Mouse (Mus musculus): Measurements from ENCODE around the gene Trappc4.
A peak's percentile ranks its signal among the peaks of the same experiment; 100 is the strongest.
"Not testable (repeated sequence)": the region's sequence is repeated elsewhere in the genome, so short reads cannot be mapped to it uniquely, and the experiment has no call there.

Gene Trappc4

DNA sequence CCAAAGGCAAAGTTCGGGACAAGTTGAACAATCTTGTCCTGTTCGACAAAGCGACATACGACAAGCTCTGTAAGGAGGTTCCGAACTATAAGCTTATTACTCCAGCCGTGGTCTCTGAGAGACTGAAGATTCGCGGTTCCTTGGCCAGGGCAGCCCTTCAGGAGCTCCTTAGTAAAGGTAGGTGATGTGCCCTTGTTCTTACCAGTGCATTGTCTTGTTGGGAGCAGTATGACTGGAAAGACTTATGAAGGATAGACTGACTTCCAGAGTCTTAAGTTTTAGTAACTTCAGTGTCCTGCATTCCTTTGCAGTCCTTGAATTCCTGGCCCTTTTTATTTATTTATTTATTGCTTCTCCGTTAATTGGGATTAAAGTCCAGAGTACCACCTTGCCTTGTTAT is 1.3 kb upstream of the Trappc4 start:
- not testable (repeated sequence) for DNase-seq (ENCODE audit: extremely low spot score, low read depth, low spot score)

DNA sequence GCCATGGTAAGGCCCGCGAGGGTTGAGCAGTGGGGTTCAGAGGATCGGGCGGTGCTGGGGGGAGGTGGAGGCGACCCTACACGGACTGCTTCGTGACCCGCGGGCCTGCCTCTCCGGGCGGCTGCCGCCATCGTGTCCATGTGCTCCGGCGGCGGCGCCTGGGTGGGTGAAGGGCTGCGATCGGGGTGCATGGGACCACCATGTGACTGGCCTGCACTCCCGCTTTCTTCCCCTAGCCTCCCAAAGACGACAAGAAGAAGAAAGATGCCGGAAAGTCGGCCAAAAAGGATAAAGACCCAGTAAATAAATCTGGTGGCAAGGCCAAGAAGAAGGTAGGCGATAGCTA is 325 bp upstream of the Trappc4 start:
- DNase-seq (ENCODE audit: extremely low spot score, low read depth, low spot score) = no peak

DNA sequence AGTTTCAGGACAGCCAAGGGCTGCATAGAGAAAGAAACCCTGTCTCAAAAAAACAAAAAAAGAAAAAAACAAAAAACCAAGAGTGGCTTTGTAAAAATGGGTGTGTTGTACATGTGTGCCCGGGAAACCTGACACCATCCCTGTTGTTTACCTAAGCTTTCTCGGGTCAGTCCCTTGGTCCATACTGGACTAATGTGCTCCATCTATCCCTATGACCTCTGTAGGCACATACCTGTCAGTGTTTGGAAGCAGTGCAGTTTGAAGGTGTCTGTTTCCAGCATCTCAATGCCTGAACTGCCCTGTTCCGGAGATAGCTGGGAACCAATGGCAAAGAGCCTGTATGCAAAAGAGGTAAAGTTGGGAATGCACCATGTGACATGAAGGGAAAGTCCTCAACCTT is 2.4 kb downstream of the Trappc4 start:
- DNase-seq (ENCODE audit: extremely low spot score, low read depth, low spot score) = no peak

DNA sequence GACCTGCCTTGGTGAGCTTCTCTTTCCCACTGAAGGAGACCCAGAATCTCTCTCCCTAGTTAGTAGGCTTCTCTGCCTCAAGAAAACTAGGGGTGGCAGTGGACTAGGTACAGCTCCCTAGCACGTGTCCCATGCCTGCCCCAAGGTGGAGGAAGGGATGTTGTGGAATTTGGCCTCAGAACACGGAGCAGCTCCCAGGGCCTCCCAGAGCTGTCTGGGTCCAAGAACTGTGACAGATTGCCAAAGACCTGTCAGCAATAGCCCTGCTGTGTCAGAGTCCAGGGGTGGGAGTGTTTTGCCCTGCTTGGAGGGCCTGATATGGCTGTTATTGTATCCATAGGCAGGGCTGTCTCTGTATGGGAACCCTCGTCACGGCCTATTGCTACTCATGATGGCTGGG is 6.3 kb downstream of the Trappc4 start:
- DNase-seq (ENCODE audit: extremely low spot score, low read depth, low spot score) = no peak

DNA sequence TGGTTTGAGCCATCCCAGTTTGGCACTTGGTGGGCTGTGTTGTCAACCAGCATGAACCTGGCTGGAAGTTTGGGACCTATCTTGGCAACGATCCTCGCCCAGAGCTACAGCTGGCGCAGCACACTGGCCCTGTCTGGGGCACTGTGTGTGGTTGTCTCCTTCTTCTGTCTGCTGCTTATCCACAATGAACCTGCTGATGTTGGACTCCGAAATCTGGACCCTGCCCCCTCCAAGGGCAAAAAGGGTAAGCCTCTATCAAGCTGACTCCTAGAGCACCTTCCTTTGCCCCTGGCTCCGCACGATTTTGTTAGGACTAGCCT is 7.6 kb downstream of the Trappc4 start:
- no peak for DNase-seq (ENCODE audit: extremely low spot score, low read depth, low spot score)

DNA sequence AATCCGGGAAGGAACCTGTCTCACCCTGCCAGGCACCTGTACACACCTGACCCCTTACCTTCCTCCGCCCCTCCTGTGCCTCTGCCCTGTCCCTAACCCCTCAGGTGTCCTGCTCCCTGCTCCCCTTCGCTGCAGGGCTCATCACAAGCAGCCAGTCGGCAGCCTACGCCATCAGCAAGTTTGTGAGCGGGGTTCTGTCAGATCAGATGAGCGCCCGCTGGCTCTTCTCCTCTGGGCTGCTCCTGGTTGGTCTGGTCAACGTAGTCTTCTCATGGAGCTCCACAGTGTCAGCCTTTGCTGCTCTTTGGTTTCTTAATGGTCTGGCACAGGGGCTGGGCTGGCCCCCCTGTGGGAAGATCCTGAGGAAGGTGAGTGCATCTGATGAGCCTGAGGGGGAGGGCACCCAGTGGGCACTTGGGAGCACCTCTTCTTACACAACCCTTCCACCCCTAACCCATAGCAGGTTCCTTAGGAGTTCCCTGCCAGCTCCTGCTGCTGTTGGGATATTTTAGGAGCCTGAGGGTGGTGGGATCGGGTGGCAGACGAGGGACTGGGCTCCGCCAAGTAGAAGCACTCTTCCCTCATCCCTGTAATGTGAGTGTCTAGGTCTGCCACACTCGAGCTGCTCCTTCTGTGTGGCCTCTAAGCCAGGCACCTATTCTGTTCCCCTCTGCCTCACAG is 8.1 kb downstream of the Trappc4 start:
- no peak for DNase-seq (ENCODE audit: extremely low spot score, low read depth, low spot score)

DNA sequence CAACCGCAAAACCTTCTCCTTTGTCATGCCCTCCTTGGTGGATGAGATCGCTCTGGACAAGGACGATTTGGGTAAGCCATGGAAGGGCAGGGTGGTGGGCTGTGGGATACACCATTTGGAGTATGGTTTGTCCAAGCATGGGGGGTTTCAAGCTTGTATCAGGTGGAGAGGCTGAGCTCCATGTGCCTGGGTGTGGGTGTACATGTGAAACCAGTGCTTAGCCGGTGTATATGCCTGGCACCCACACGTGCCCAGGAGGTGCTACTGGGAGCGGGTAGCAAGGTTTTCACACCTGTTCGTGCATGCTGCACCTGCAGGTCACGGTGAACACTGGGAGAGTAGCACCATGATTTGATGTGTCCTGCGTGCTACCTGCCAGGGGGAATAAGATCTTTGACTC is 8.8 kb downstream of the Trappc4 start:
- DNase-seq (ENCODE audit: extremely low spot score, low read depth, low spot score) = no peak

DNA sequence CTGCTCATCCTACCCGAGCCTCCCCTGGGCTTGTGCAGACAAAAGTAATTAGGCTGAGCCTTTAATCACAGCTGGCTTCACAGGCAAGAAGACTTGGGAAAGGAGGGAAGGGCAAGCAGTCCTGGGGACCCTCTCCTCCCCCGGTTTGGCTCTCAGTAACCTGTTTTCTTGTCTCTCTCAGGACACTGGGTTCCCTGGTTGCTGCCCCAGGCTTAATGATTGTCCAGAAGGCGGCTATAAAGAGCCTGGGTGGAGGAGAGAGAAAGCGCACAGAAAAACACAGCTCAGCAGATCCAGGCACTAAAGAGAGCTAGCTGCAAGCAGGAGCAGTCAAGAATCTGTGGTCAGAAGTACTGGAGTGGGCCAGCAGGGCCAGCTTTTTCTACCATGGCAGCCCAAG is 9.3 kb downstream of the Trappc4 start:
- no peak for DNase-seq (ENCODE audit: extremely low spot score, low read depth, low spot score)

DNA sequence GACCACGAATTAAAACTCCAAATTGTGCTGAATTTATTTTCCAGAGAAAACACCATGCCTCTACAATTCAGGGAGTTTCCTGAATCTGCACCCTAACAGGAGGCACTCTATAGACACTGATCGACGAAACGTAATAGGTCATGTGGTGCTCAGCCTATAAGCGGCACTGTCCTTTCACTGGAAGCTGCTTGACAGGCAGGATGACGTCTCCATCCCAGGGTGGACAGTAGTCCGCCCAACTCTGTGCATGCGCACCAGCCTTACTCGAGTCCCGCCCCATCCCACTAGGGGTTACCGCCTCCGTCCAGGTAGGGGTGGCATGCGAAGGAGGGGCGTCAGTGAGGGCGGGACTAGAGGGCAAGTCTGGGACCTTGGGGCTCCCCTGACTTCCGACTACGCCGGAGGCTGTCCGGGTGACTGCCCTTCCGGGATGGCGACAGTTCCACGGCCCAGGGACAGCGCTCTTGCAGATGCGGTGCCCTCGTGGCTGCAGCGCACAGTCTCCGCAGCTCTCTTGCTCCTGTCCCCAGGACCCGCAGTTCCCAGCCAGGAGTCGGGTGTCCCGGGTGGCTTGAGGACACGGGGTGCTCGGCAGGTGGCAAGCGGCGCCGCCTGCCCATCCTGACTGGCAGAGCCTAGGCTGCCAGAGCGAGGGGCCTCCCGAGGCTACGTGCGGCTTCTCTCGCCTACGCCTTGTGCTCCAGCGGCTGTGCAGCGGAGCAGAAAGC is 10.6 kb downstream of the Trappc4 start, which contains the start of gene Slc37a4:
Gene Slc37a4 (plus strand): TSS at position 169 of the 728 bp plus-strand sequence.
- DNase-seq (ENCODE audit: extremely low spot score, low read depth, low spot score) = peak; percentile 66

DNA sequence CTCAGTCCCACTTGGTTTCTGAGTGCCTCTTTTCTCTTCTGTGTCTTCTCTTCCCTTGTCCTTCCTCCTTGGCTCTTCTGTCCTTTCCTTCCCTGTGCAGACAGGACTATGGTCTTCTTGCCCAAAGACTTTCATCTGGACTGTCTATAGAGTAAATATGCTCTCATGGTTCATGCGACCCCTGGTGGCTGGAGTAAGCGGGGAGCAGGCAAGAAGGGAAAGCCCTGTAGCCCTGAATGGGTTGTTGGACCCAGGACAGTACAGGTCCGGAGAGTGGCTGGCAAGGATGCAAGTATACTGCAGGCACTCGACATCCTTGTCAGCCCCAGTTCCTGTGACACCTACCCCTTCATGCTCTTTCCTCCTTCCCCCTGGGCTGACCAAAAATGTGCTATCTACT is 15.9 kb downstream of the Trappc4 start:
- DNase-seq (ENCODE audit: extremely low spot score, low read depth, low spot score) = no peak

DNA sequence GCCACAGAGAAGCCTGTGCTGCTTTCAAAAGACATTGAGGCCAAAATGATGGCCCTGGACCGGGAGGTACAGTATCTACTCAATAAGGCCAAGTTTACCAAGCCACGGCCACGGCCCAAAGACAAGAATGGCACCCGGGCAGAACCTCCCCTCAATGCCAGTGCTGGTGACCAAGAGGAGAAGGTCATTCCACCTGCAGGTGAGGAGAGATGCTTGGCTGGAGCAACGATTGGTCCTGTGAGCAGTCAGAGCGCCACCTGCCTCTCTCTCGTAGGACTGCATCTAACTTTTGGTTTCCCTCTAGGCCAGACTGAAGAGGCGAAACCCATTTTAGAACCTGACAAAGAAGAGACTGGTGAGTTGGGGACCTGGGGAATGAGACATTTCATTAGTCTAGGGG is 18.1 kb downstream of the Trappc4 start:
- DNase-seq (ENCODE audit: extremely low spot score, low read depth, low spot score) = no peak

DNA sequence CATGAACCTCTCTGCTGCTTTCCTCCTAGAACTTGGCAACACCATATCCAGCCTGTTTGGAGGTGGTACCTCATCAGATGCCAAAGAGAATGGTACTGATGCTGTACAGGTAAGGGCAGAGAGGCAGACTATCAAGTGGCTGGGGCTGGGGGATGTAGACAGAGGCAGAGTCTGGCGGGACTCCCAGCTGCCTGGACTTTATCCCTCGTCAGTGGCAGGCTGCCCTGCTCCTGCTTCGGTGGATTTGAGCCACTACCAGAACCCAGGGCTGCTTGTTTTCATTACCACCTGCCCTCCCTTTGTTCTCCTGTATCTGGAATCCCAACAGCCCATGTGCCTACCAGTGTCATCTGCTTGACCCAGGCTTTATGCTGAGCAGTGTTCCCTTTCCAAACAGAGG is 20.2 kb downstream of the Trappc4 start:
- DNase-seq (ENCODE audit: extremely low spot score, low read depth, low spot score) = no peak

DNA sequence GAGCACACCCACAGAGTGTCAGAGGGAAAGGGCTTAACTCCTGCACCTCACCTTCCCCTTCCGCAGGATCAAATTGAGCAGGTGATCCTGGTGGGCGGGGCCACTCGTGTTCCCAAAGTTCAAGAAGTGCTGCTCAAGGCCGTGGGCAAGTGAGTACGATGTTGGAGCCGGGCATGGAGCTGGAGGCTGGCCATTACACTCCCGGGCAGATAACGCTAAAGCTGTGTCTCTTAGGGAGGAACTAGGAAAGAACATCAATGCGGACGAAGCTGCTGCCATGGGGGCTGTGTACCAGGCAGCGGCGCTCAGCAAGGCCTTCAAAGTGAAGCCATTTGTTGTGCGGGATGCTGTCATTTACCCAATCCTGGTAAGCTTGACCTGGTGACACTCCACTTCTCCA is 22.8 kb downstream of the Trappc4 start:
- no peak for DNase-seq (ENCODE audit: extremely low spot score, low read depth, low spot score)

DNA sequence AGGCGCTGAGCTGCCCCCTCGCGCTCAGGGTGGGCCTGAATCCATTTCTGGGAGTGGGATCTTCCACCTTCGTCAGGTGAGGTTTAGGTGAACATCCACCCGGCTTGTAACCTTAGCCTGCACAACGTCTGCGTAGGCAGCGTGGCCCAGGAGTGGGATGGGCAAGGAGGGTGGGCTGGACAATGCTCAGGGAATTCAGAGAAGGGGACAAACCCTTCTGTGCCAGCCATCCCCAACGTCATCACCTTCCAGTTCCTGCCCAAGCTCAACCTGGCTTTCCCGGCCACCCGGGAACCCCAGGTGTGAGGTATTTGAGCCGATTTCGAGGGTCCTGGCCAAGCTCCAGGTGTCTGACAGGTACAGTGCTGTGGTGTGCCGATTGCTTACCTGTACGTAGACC is 27.5 kb downstream of the Trappc4 start:
- no peak for DNase-seq (ENCODE audit: extremely low spot score, low read depth, low spot score)

DNA sequence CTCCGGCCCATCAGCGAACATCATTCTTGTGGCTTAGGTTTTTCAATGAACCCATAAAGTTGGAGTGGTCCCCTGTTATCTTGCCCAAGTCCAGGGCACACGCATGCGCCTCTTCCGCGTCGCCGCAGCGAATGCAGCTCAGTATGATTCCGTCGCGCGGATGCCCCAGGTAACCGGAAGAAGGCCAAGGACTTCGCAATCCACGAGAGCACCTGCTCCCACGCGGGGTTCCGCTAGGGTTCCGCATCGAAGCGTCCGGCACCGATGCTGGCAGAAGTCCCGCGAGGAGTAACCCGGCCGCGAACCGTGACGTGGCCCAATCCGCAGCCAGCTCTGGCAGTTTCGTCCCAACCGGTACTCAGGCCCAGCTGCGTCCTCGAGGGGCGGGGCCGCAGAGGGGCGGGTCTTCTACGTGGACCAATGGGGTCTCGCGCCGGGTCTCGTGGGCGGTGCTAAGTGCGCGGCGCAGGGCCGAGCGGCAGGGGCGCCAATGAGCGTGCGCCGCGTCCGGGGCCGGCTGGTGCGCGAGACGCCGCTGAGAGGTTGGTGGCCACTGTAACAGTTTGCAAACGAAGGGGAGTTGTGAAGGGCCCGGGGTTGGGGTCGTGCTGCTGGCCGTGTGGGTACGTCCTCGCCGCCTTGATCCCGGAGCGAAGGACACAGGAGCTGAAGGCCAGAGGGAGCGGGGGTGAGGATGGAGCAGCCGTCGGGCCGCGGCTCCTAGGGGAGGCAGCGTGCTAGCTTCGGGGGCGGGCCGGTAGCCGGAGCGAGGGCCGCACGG is 28.2 kb downstream of the Trappc4 start, which contains the start of gene Hyou1:
Gene Hyou1 (plus strand): TSS at position 437 of the 781 bp plus-strand sequence.
- peak; percentile 86 for DNase-seq (ENCODE audit: extremely low spot score, low read depth, low spot score)

DNA sequence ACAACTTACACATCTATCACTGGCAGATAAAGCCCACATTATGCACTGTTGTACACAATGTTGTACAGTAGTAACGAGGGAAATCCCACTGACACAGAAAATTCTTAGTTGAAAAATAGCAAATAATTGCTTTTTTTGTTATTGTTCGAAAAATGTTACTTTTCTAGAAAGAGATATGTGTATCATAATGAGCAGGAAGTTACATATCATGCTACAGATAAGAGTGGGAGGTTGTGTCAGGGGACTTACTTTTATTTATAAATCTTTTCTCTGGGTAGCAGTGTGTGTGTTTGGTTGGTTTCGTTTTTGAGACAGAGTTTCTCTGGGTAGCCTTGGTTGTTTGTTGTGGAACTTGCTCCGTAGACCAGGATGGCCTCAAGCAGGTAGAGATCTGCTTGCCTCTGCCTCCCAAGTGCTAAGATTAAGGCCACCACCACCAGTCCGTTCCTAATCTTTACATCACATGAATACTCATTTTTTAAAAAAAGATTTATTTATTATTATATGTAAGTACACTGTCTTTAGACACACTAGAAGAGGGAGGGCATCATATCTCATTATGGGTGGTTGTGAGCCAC is 29.2 kb downstream of the Trappc4 start:
- no peak for DNase-seq (ENCODE audit: extremely low spot score, low read depth, low spot score)

DNA sequence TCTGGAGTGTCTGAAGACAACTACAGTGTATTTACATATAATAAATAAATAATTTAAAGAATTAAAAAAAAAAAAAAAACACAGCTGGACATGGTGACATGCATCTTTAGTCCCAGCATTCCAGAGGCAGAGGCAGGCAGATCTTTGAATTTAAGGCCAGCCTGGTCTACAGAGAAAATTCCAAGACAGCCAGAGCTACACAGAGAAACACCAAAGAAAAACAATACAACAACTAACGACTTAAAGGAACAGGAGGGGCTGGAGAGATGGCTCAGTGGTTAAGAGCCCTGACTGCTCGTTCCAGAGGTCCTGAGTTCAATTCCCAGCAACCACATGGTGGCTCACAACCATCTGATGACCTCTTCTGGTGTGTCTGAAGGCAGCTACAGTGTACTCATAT is 30.1 kb downstream of the Trappc4 start:
- DNase-seq (ENCODE audit: extremely low spot score, low read depth, low spot score) = not testable (repeated sequence)

DNA sequence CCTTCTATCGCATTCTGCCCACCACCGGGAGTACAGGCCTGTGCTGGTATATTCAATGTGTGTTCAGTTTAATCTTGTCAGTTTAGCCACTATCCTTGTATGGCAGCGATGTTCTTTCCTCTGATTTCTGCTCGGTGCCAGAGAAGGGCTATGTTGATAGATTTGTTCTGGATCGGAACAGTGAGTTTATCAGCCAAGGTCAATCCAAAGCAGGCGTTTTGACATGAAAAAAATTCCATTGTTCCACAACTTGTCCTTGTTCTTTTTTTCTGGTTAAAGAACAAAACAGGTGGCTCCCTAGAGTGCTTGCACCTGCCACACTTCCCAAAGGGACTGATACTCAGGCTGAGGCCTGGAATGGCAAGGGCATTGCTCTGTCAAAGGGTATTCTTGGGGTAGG is 31.3 kb downstream of the Trappc4 start:
- no peak for DNase-seq (ENCODE audit: extremely low spot score, low read depth, low spot score)

DNA sequence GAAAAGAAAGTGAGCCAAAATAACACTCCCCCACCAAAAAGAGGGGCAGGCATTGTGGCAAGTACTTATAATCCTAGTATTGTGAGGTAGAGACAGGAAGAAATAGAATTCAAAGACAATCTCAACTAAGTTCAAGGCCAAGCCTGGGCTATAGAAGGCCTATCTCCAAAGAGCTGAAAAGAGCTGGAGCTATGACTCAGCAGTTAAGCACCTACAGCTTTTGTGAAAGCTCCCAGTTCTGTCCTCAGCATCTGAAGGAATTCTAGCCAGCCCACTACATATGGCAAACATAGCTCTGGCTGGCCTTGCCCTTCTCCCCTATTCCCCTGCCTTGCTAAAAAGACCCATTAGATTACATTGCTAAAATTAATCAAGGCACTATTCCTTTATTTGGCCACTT is 34.0 kb downstream of the Trappc4 start:
- no peak for DNase-seq (ENCODE audit: extremely low spot score, low read depth, low spot score)

DNA sequence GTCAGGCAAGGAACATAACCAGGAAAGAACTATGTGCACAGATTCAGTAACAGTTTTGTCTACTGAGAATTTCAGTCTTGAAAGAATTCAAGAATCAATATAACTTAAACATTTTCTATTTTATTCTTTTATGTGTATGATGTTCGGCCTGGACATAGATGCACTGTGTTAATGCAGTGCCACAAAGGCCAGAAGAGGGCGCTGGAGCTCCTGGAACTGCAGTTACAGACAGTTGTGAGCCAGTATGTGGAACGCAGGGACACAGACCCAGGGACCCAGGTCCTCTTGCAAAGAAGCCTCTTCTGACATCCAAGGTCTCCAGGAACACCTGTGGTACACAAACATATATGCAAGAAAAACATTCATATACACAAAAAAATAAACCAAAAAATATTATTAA is 42.9 kb downstream of the Trappc4 start:
- no peak for DNase-seq (ENCODE audit: extremely low spot score, low read depth, low spot score)

DNA sequence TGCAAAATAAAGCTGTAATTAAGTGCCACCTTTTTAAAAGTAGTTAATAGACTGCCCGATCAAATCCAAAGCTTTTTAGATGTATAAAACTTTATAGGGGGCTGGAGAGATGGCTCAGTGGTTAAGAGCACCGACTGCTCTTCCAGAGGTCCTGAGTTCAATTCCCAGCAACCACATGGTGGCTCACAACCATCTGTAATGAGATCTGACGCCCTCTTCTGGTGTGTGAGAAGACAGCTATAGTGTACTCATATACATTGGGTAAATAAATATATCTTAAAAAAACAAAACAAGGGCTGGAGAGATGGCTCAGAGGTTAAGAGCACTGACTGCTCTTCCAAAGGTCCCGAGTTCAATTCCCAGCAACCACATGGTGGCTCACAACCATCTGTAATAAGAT is 45.5 kb downstream of the Trappc4 start:
- not testable (repeated sequence) for DNase-seq (ENCODE audit: extremely low spot score, low read depth, low spot score)
